In the genomic region with DNA sequence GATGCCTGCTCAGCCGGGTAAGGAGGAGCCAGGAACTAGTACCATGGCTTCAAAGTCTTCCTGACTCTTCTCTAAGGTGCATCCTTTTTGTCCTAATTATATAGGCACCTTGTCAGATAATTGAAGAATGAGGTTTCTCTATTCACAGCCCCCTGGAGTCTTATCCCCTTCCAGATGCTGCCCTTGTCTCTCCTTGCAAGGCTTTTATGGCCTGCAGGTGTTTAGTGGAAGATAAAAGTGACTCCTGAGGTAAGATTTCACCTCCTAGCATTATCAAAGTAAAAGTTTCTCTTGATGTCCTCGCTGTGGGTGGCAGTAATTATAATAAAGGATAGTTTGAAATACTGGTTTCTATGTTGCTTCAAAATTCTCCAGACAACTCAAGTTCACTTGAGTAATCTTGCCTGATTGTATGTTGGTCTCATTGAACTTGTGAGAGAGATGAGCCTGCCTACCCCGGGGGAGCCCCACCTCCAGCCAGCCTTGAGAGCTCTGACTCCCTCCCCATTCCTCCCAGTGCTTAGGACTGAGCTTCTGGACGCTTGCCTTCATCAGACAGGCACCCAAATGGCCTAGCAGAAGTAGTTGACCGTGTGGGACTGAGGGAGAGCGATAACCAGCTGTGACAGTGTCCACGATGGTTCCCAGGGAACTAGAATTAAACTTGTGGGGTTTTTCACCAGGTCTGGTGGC, we compare ENCODE assay signal across 31 mouse cellular contexts. TPM values are rescaled to one million over a fixed set of nuclear protein-coding genes. Genes with fewer than 3 reads are reported as not detected.
DNase-seq lines count a peak whose midpoint lies in the region; ATAC-seq and TF ChIP-seq lines count a peak whose summit lies in the region.
"Had no signal": no experiment of that assay in that cellular context is flagged by ENCODE, and none has a peak within 500 bp of the region (broad histone marks: within the 10 kb centered on the region; RNA-seq: fewer than 3 reads in every experiment).

No protein-coding gene starts in this region.

- ATAC-seq in liver, embryonic 11.5 days (replicated peaks; ENCODE audit: low FRiP score) = 0 out of 2 replicates have a peak, but pooled peaks have one; percentile 34
- 0 out of 2 replicates have a peak, but pooled peaks have one; percentile 31 for ATAC-seq in liver, embryonic 15.5 days (ENCODE audit: insufficient read depth)
- no peak for ATAC-seq in frontal cortex, adult (ENCODE audit: low TSS enrichment)
- ATAC-seq: midbrain, embryonic 15.5 days; Patski had no signal

- no peaks in the 10 kb centered on the region for H3K9me3 ChIP-seq in liver, embryonic 11.5 days (ENCODE audit: control insufficient read depth, low read length)
- no peaks in the 10 kb centered on the region for H3K9me3 ChIP-seq in liver, embryonic 15.5 days (replicated peaks)
- H3K9me3 ChIP-seq: embryonic facial prominence, embryonic 10.5 days; hindbrain, embryonic 12.5 days; kidney, embryonic 15.5 days; midbrain, embryonic 15.5 days; neural tube, embryonic 13.5 days had no signal

- no peak for DNase-seq in liver, embryonic 11.5 days (ENCODE audit: low spot score)
- no peak for DNase-seq in liver
- peak; percentile 60 for DNase-seq in c-Kit-positive CD71-positive TER-119-positive erythroid progenitor cells, embryonic 14.5 days (ENCODE audit: low spot score)
- no peak for DNase-seq in cerebellum, postnatal 10 days
- no peak for DNase-seq in layer of hippocampus, adult 2 months (ENCODE audit: low spot score in 2 of 2)
- DNase-seq: cerebellum, adult 9-10 months; gastrocnemius, postnatal 36 days; heart, adult 2 months; kidney, adult 11 months; kidney, postnatal 36 days; layer of hippocampus, adult 9-11 months; lung, embryonic 14.5 days; lung, postnatal 36 days; retina, postnatal 1 day; right cerebral cortex, postnatal 25 days had no signal

- no peak overlapping the region for H3K9ac ChIP-seq in liver, embryonic 11.5 days (ENCODE audit: low read depth, low read length)
- H3K9ac ChIP-seq in liver, embryonic 15.5 days = no peak overlapping the region
- H3K9ac ChIP-seq: hindbrain, embryonic 12.5 days; kidney, embryonic 15.5 days; lung, embryonic 14.5 days; midbrain, embryonic 15.5 days; neural tube, embryonic 13.5 days had no signal

- peaks cover 17% of the 10 kb centered on the region for H3K4me1 ChIP-seq in liver, embryonic 11.5 days (replicated peaks; ENCODE audit: control insufficient read depth, insufficient read depth, low read length)
- peaks cover 44% of the 10 kb centered on the region for H3K4me1 ChIP-seq in liver, embryonic 15.5 days (replicated peaks)
- H3K4me1 ChIP-seq: hindbrain, embryonic 12.5 days; midbrain, embryonic 15.5 days; neural tube, embryonic 13.5 days had no signal

- H3K27ac ChIP-seq in liver, embryonic 11.5 days (ENCODE audit: low read depth, low read length) = 0 out of 2 replicates have a peak overlapping the region, but pooled peaks have one; percentile 6
- H3K27ac ChIP-seq in liver, embryonic 15.5 days (replicated peaks) = peak overlapping the region; percentile 69
- no peak overlapping the region for H3K27ac ChIP-seq in layer of hippocampus, adult 2 months
- H3K27ac ChIP-seq: embryonic facial prominence, embryonic 10.5 days; heart, adult 2 months; hindbrain, embryonic 12.5 days; kidney, embryonic 15.5 days; left cerebral cortex, adult 2 months; midbrain, embryonic 15.5 days; neural tube, embryonic 13.5 days had no signal

- 83% methylated on average over 7 of the region's 7 CpGs for WGBS in liver, embryonic 11.5 days
- 65% methylated on average over 7 of the region's 7 CpGs for WGBS in liver, embryonic 15.5 days (ENCODE audit: insufficient replicate concordance)

- H3K27me3 ChIP-seq in liver, embryonic 11.5 days (replicated peaks; ENCODE audit: control insufficient read depth, insufficient read depth, low read length) = no peaks in the 10 kb centered on the region
- peaks cover 3% of the 10 kb centered on the region; the same call in 1 of the 2 replicates for H3K27me3 ChIP-seq in liver, embryonic 15.5 days
- H3K27me3 ChIP-seq: hindbrain, embryonic 12.5 days; kidney, embryonic 15.5 days; midbrain, embryonic 15.5 days; neural tube, embryonic 13.5 days; Patski had no signal

- no peak overlapping the region for H3K4me3 ChIP-seq in liver, embryonic 11.5 days (ENCODE audit: low read depth, low read length)
- H3K4me3 ChIP-seq in liver, embryonic 15.5 days (replicated peaks) = no peak overlapping the region
- H3K4me3 ChIP-seq in layer of hippocampus, adult 2 months = no peak overlapping the region
- H3K4me3 ChIP-seq: embryonic facial prominence, embryonic 10.5 days; heart, adult 2 months; hindbrain, embryonic 12.5 days; kidney, embryonic 15.5 days; left cerebral cortex, adult 2 months; midbrain, embryonic 15.5 days; myocyte; neural tube, embryonic 13.5 days had no signal

- H3K4me2 ChIP-seq in liver, embryonic 11.5 days = no peak overlapping the region; the same call in 1 of the 2 replicates
- H3K4me2 ChIP-seq in liver, embryonic 15.5 days = peak overlapping the region; percentile 6; the same call in 1 of the 2 replicates
- H3K4me2 ChIP-seq: hindbrain, embryonic 12.5 days; kidney, embryonic 15.5 days; lung, embryonic 14.5 days; midbrain, embryonic 15.5 days; neural tube, embryonic 13.5 days had no signal

- no peak for TF ChIP-seq CTCF in layer of hippocampus, adult 2 months (conservative IDR thresholded peaks at IDR 0.05)

- peaks cover 5% of the 10 kb centered on the region for H3K36me3 ChIP-seq in liver, embryonic 11.5 days (ENCODE audit: control insufficient read depth, insufficient read depth, low read length)
- H3K36me3 ChIP-seq in liver, embryonic 15.5 days (replicated peaks) = peaks cover 11% of the 10 kb centered on the region; the same call in 1 of the 2 replicates

RNA-seq across cellular contexts. Expression of gene Ptch2, which starts 7.8 kb away (rescaled TPM):
- 1.4 and 1.8 TPM in 2 replicates for polyA plus RNA-seq in liver, embryonic 11.5 days (2014; fragmentation: Nextera tagmentation; extraction: Ambion mirVana)
- polyA plus RNA-seq in liver, embryonic 15.5 days (2015; fragmentation: Nextera tagmentation; extraction: Ambion mirVana) = 0.56 and 0.66 TPM in 2 replicates
- 1 to 10 TPM; 1.5 to 2.7 TPM for total RNA-seq in layer of hippocampus, adult 2 months (2021)
- total RNA-seq: common myeloid progenitor, adult 5-6 weeks had no signal

RNA-seq across cellular contexts. Expression of gene Btbd19, which starts 37.4 kb away (rescaled TPM):
- 8.3 and 8.5 TPM in 2 replicates for polyA plus RNA-seq in liver, embryonic 11.5 days (2014; fragmentation: Nextera tagmentation; extraction: Ambion mirVana)
- 2.9 and 3.2 TPM in 2 replicates for polyA plus RNA-seq in liver, embryonic 15.5 days (2015; fragmentation: Nextera tagmentation; extraction: Ambion mirVana)
- 10 to 100 TPM; 13.3 to 14.8 TPM for total RNA-seq in layer of hippocampus, adult 2 months (2021)

RNA-seq across cellular contexts. Expression of gene Tctex1d4, which starts 38.5 kb away (rescaled TPM):
- not detected in 2 replicates for polyA plus RNA-seq in liver, embryonic 11.5 days (2014; fragmentation: Nextera tagmentation; extraction: Ambion mirVana)
- polyA plus RNA-seq in liver, embryonic 15.5 days (2015; fragmentation: Nextera tagmentation; extraction: Ambion mirVana) = 0.12 TPM in 1 of 2 replicates, not detected in the other
- under 1 TPM in 1 of 2 experiments, not detected in 1; 0.38 TPM for total RNA-seq in layer of hippocampus, adult 2 months (2021)
- total RNA-seq: common myeloid progenitor, adult 5-6 weeks; gastrocnemius, adult 18-20 months; gastrocnemius, postnatal 36 days; heart, adult 2 months; heart, postnatal 25 days; left cerebral cortex, adult 2 months had no signal
- polyA plus RNA-seq: embryonic facial prominence, embryonic 10.5 days; forebrain, embryonic 11.5 days; heart, embryonic 14.5 days; hindbrain, embryonic 12.5 days; kidney, embryonic 15.5 days; limb, embryonic 11.5 days; lung, embryonic 14.5 days; midbrain, embryonic 15.5 days; neural tube, embryonic 13.5 days had no signal

RNA-seq across cellular contexts. Expression of gene Plk3, which starts 45.7 kb away (rescaled TPM):
- 2.4 and 2.5 TPM in 2 replicates for polyA plus RNA-seq in liver, embryonic 11.5 days (2014; fragmentation: Nextera tagmentation; extraction: Ambion mirVana)
- 2.5 and 3.2 TPM in 2 replicates for polyA plus RNA-seq in liver, embryonic 15.5 days (2015; fragmentation: Nextera tagmentation; extraction: Ambion mirVana)
- total RNA-seq in layer of hippocampus, adult 2 months (2021) = 1 to 10 TPM; 6.9 to 7.2 TPM
